Mouse (Mus musculus): ENCODE results near the gene Eipr1.

DNA sequence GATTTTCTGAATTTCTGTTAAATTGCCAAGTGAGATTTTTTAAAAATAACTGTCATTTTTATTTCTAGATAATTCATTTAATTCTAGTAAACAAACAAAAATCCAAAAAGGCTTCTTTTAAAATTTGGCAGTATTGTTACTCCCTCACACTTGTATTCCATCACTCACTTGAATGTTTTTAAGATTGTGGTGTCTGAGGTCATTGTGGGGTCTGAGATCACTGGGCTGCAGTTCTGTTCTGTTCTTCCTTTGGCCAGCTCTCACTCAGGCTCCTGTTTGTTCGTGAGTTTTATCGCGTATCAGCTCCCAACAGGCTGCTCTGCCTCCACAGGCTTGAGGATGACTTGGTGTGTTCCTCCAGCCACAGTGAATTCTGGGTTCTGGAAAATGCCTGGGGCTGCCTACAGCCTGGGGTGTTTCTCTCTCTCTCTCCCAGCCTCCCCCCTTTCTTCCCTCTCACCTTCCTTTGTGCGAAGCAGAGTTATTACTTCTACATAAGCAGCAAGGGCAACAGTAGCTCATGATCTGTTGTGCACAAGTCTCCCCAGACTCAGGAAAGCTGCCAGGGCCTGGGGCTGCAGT is 58.2 kb downstream of the Eipr1 start:
- TF ChIP-seq POLR2A (IDR thresholded peaks at IDR 0.05; ENCODE audit: insufficient read depth, low read length), result no peak
- TF ChIP-seq EP300 (IDR thresholded peaks at IDR 0.05; ENCODE audit: insufficient read depth, low read depth, low read length), result no peak

Data from ES-Bruce4 (cell line).